ENCODE assay signal across 8 mouse cellular contexts in genomic region chr7:101863415-101863814, GRCm38 (mm10). TPM values are rescaled to one million over a fixed set of nuclear protein-coding genes. Genes with fewer than 3 reads are reported as not detected.
DNase-seq lines count a peak whose midpoint lies in the region; ATAC-seq and TF ChIP-seq lines count a peak whose summit lies in the region.

TSS of gene Anapc15 (plus strand) at chr7:101863715.

- no peak within 1 kb of the TSS for H3K4me3 ChIP-seq in spleen, adult 2 months (ENCODE audit: extremely low read depth, insufficient read depth, insufficient read length)
- no peak within 1 kb of the TSS for H3K4me3 ChIP-seq in embryonic fibroblast, embryonic 13.5 days (ENCODE audit: insufficient read depth, low read length)
- no peak within 1 kb of the TSS for H3K4me3 ChIP-seq in heart, postnatal 0 days (ENCODE audit: low read depth, low read length)
- H3K4me3 ChIP-seq in neural tube, embryonic 13.5 days = no peak within 1 kb of the TSS

- no peak within 1 kb of the TSS for H3K4me2 ChIP-seq in heart, postnatal 0 days (ENCODE audit: low read depth, low read length)
- H3K4me2 ChIP-seq in neural tube, embryonic 13.5 days = no peak within 1 kb of the TSS

- TF ChIP-seq CTCF in spleen, adult 2 months (IDR thresholded peaks at IDR 0.05; ENCODE audit: extremely low read depth, insufficient read depth, insufficient read length, insufficient replicate concordance) = no peak
- no peak for TF ChIP-seq CTCF in embryonic fibroblast, embryonic 13.5 days (IDR thresholded peaks at IDR 0.05; ENCODE audit: borderline replicate concordance, insufficient read depth, low read length)
- TF ChIP-seq CTCF in heart, postnatal 0 days (IDR thresholded peaks at IDR 0.05; ENCODE audit: low read depth) = no peak

- H3K4me1 ChIP-seq in spleen, adult 2 months (ENCODE audit: control insufficient read depth, insufficient read depth, insufficient read length) = no peaks in the 10 kb centered on the region
- H3K4me1 ChIP-seq in embryonic fibroblast, embryonic 13.5 days (ENCODE audit: control insufficient read depth, insufficient read depth, low read length) = no peaks in the 10 kb centered on the region; the same call in 1 of the 2 replicates
- 0 out of 2 replicates have a peak, but pooled peaks cover 5% of the 10 kb centered on the region for H3K4me1 ChIP-seq in heart, postnatal 0 days (ENCODE audit: control insufficient read depth, insufficient read depth)
- no peaks in the 10 kb centered on the region for H3K4me1 ChIP-seq in neural tube, embryonic 13.5 days (replicated peaks)

- TF ChIP-seq EP300 in heart, postnatal 0 days (IDR thresholded peaks at IDR 0.05; ENCODE audit: low read depth) = no peak

- no peak for ATAC-seq in heart, postnatal 0 days (ENCODE audit: insufficient read depth, low read depth)
- no peak for ATAC-seq in neural tube, embryonic 13.5 days (ENCODE audit: low read depth)

- intact Hi-C loops in left cerebral cortex, postnatal 4 days (cut with DNase I) = no loop called here

- no peak within 1 kb of the TSS for H3K9ac ChIP-seq in heart, postnatal 0 days (replicated peaks; ENCODE audit: low read depth, low read length)
- no peak within 1 kb of the TSS for H3K9ac ChIP-seq in neural tube, embryonic 13.5 days

- H3K27ac ChIP-seq in spleen, adult 2 months (ENCODE audit: insufficient read depth, low read length) = no peak within 1 kb of the TSS
- no peak within 1 kb of the TSS for H3K27ac ChIP-seq in embryonic fibroblast, embryonic 13.5 days (ENCODE audit: insufficient read depth, low read length)
- H3K27ac ChIP-seq in heart, postnatal 0 days (ENCODE audit: low read depth) = no peak within 1 kb of the TSS
- no peak within 1 kb of the TSS for H3K27ac ChIP-seq in neural tube, embryonic 13.5 days (replicated peaks)

- no peaks in the 10 kb centered on the region for H3K9me3 ChIP-seq in heart, postnatal 0 days (replicated peaks; ENCODE audit: control insufficient read depth, low read length)
- H3K9me3 ChIP-seq in neural tube, embryonic 13.5 days = no peaks in the 10 kb centered on the region

- H3K27me3 ChIP-seq in spleen, adult 2 months (ENCODE audit: control insufficient read depth, insufficient read depth, low read length) = no peaks in the 10 kb centered on the region
- no peaks in the 10 kb centered on the region for H3K27me3 ChIP-seq in heart, postnatal 0 days (ENCODE audit: control insufficient read depth, insufficient read depth, low read length)
- no peaks in the 10 kb centered on the region for H3K27me3 ChIP-seq in neural tube, embryonic 13.5 days

- no peaks in the 10 kb centered on the region for H3K36me3 ChIP-seq in spleen, adult 2 months (ENCODE audit: control insufficient read depth, insufficient read depth, low read length)
- H3K36me3 ChIP-seq in heart, postnatal 0 days (replicated peaks; ENCODE audit: control insufficient read depth, insufficient read depth, low read length) = no peaks in the 10 kb centered on the region
- H3K36me3 ChIP-seq in neural tube, embryonic 13.5 days = no peaks in the 10 kb centered on the region

- no peak for TF ChIP-seq POLR2A in spleen, adult 2 months (IDR thresholded peaks at IDR 0.05; ENCODE audit: low read depth, low read length)
- TF ChIP-seq POLR2A in embryonic fibroblast, embryonic 13.5 days (IDR thresholded peaks at IDR 0.05; ENCODE audit: low read depth, low read length) = no peak

- 62% methylated on average over 3 of the region's 3 CpGs for WGBS in spleen, adult 2 months
- WGBS in heart, postnatal 0 days = 66% methylated on average over 3 of the region's 3 CpGs
- 77% methylated on average over 3 of the region's 3 CpGs for WGBS in neural tube, embryonic 13.5 days

- DNase-seq in spleen, adult 2 months (ENCODE audit: low read depth in 1 of 2, low spot score in 2 of 2) = no peak
- no peak for DNase-seq in spleen, postnatal 4 days (ENCODE audit: low spot score in 2 of 2)
- no peak for DNase-seq in heart, postnatal 0 days (ENCODE audit: low spot score)
- no peak for DNase-seq in left cerebral cortex, postnatal 4 days
- DNase-seq in right cerebral cortex, postnatal 25 days = no peak
- DNase-seq in ovary, adult 18-20 months (ENCODE audit: low spot score) = no peak

RNA-seq across cellular contexts. Expression of gene Anapc15, which starts in this region (rescaled TPM):
- 34.4 and 37.1 TPM in 2 replicates for polyA plus RNA-seq in spleen, adult 2 months (2012; rRNA removed)
- 43.2 and 47.1 TPM in 2 replicates for polyA plus RNA-seq in embryonic fibroblast, embryonic 13.5 days (2011; ENCODE audit: insufficient read length, low read depth, missing spikeins)
- 45.1 and 51.8 TPM in 2 replicates for total RNA-seq in heart, postnatal 0 days (2014; rRNA removed; ENCODE audit: low replicate concordance)
- polyA plus RNA-seq in heart, postnatal 0 days (2015; fragmentation: Nextera tagmentation; extraction: Ambion mirVana) = 37.7 and 38.7 TPM in 2 replicates
- 10 to 100 TPM; 37.0 to 40.0 TPM for total RNA-seq in left cerebral cortex, postnatal 4 days (2021)
- polyA plus RNA-seq in neural tube, embryonic 13.5 days (2015; fragmentation: Nextera tagmentation; extraction: Ambion mirVana) = 72.7 and 81.9 TPM in 2 replicates
